Comparison of ENCODE assay signal across 8 mouse cellular contexts in genomic region chr2:3228475-3228874, GRCm38 (mm10). TPM values are rescaled to one million over a fixed set of nuclear protein-coding genes. Genes with fewer than 3 reads are reported as not detected.
DNase-seq lines count a peak whose midpoint lies in the region; ATAC-seq and TF ChIP-seq lines count a peak whose summit lies in the region.

No protein-coding gene starts in this region.

- H3K4me3 ChIP-seq in lung, adult 2 months (replicated peaks; ENCODE audit: extremely low read depth, low read depth, low read length): no peak overlapping the region
- no peak overlapping the region for H3K4me3 ChIP-seq in hindbrain, embryonic 16.5 days (ENCODE audit: low read length)
- no peak overlapping the region for H3K4me3 ChIP-seq in limb, embryonic 10.5 days

- no peaks in the 10 kb centered on the region for H3K4me1 ChIP-seq in lung, adult 2 months (ENCODE audit: control insufficient read depth, insufficient read depth, low read length)
- H3K4me1 ChIP-seq in hindbrain, embryonic 16.5 days (ENCODE audit: control insufficient read depth, insufficient read depth, low read depth, low read length): no peaks in the 10 kb centered on the region
- H3K4me1 ChIP-seq in limb, embryonic 10.5 days: no peaks in the 10 kb centered on the region

- no peak overlapping the region for H3K27ac ChIP-seq in hindbrain, embryonic 16.5 days (ENCODE audit: low read depth, low read length)
- H3K27ac ChIP-seq in limb, embryonic 10.5 days: no peak overlapping the region

- H3K4me2 ChIP-seq in hindbrain, embryonic 16.5 days (ENCODE audit: low read length): no peak overlapping the region

- no peak for TF ChIP-seq POLR2A in lung, adult 2 months (IDR thresholded peaks at IDR 0.05; ENCODE audit: borderline replicate concordance, extremely low read depth, low read depth, low read length)

- peak; percentile 49; the same call in 1 of the 2 replicates for ATAC-seq in hindbrain, embryonic 16.5 days
- peak; percentile 66 for ATAC-seq in megakaryocyte-erythroid progenitor cell, adult 5-6 weeks (replicated peaks; ENCODE audit: low FRiP score, low TSS enrichment, poor library complexity, severe bottlenecking)

- no peak overlapping the region for H3K9ac ChIP-seq in hindbrain, embryonic 16.5 days (ENCODE audit: low read depth, low read length)

- H3K9me3 ChIP-seq in hindbrain, embryonic 16.5 days (ENCODE audit: control insufficient read depth, low read length): no peaks in the 10 kb centered on the region
- no peaks in the 10 kb centered on the region for H3K9me3 ChIP-seq in limb, embryonic 10.5 days (replicated peaks)

- H3K27me3 ChIP-seq in hindbrain, embryonic 16.5 days (replicated peaks; ENCODE audit: control insufficient read depth, insufficient read depth, low read length): no peaks in the 10 kb centered on the region
- no peaks in the 10 kb centered on the region for H3K27me3 ChIP-seq in limb, embryonic 10.5 days (ENCODE audit: low read depth, poor library complexity, severe bottlenecking)

- H3K36me3 ChIP-seq in hindbrain, embryonic 16.5 days (ENCODE audit: control insufficient read depth, insufficient read depth, low read length): peaks cover 17% of the 10 kb centered on the region
- H3K36me3 ChIP-seq in limb, embryonic 10.5 days: peaks cover 26% of the 10 kb centered on the region

- peak; percentile 32 for DNase-seq in adrenal gland, postnatal 14 days
- DNase-seq in adrenal gland, adult 18-20 months (ENCODE audit: low spot score in 2 of 2): no peak
- DNase-seq in lung, adult 2 months: no peak
- no peak for DNase-seq in lung, postnatal 25 days (ENCODE audit: low spot score)
- DNase-seq in limb, embryonic 10.5 days (ENCODE audit: low spot score): no peak
- no peak for DNase-seq in right cerebral cortex, postnatal 36 days (ENCODE audit: low spot score in 2 of 2)

- WGBS in lung, adult 2 months: 68% methylated on average over 4 of the region's 4 CpGs
- WGBS in hindbrain, embryonic 16.5 days: 75% methylated on average over 4 of the region's 4 CpGs
- WGBS in limb, embryonic 10.5 days: 84% methylated on average over 4 of the region's 4 CpGs

- peak; percentile 37; the same call in 1 of the 2 replicates for TF ChIP-seq CTCF in lung, adult 2 months (IDR thresholded peaks at IDR 0.05; ENCODE audit: insufficient read depth, low read length)

RNA-seq across cellular contexts. Expression of gene Nmt2, which starts 55.5 kb away (rescaled TPM):
- total RNA-seq in adrenal gland, postnatal 14 days (2021): 49.7 and 51.5 TPM in 2 replicates
- 10 to 100 TPM; 36.6 to 62.1 TPM for total RNA-seq in adrenal gland, adult 18-20 months (2021)
- 5.0 and 6.8 TPM in 2 replicates for polyA plus RNA-seq in lung, adult 2 months (2012; rRNA removed)
- polyA plus RNA-seq in hindbrain, embryonic 16.5 days (2015; fragmentation: Nextera tagmentation; extraction: Ambion mirVana): 108 and 112 TPM in 2 replicates
- 25.1 and 28.9 TPM in 2 replicates for total RNA-seq in megakaryocyte-erythroid progenitor cell, adult 5-6 weeks (2014; fragmentation: Nextera tagmentation)
- 45.1 and 46.6 TPM in 2 replicates for total RNA-seq in megakaryocyte-erythroid progenitor cell, adult 5-6 weeks (2017)
- polyA plus RNA-seq in limb, embryonic 10.5 days (2016; fragmentation: Nextera tagmentation; extraction: Ambion mirVana): 32.0 and 33.9 TPM in 2 replicates
